Mouse (Mus musculus) lung, postnatal 0 days (tissue): Measurements from ENCODE around the gene AU040320.

ENCODE experiments used
- CTCF ChIP-seq: IDR thresholded peaks from 2 replicates; pipeline ENCODE4 v1.5.1; 2016; ENCODE audit warnings: antibody characterized with exemption, mild to moderate bottlenecking
- EP300 ChIP-seq: IDR thresholded peaks from 2 replicates; pipeline ENCODE4 v1.6.1; 2016; ENCODE audit warnings: antibody characterized with exemption, mild to moderate bottlenecking, control low read depth

DNA sequence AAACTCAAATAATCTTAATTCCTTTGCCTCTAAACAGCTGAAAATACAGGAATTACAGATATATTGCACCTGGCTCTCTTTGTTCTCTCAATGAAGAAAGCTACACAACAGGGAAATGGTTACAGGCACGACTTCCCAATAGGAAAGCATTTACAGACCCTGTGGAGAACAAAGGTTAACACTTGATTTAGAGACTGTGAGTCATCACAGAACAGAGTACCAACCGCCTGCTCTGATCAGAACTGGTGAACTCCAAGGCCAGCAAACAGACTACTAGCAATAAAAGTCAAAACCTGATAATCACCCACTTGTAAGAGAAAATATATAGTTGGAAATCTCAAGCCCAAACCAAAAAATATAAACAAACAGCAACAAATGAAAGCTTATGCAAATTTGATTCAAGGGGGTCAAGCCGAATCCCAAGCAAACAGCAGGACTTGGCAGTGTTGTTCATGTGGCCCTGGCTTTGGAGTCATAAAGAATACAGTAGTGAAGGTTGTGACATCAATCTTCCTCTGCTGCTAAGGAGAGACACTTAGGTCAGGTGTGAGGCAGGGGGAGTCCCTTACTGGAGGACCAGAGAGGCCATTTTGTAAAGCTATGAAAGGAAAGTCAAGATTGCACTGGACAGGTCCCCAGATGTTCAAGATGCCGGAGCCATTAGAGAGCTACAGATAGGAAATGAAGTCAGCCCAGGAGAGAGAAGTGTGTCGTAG, 126.4 kb downstream of the AU040320 start:
- TF ChIP-seq CTCF: no peak
- no peak for TF ChIP-seq EP300
